Comparison of ENCODE assay signal across 8 mouse cellular contexts in the genomic region with DNA sequence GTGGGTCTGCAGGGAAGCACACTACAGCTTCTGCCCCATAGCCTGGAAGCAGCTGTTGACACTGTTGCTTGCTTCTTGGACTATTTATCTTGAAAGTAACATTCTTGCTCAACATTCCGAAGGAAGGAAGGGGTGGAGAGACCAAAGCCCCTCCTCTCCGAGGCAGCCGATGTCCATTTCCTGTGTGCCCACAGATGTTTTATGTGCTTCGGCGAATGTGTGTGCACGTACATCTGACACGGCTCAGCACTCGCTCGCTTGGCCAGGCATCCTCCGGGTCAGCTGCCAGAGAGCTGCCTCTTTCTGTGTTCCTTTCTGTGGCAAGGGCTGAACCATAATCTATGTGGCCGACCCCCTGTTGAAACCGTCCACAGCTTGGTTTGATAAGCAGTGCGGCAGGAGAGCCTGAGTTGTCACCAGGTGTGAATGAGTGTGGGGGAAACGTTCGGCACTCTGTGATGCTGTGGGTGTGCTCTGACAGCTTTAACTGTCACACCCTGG. TPM values are rescaled to one million over a fixed set of nuclear protein-coding genes. Genes with fewer than 3 reads are reported as not detected.
A peak's percentile ranks its signal among the peaks of the same experiment; 100 is the strongest.
DNase-seq lines count a peak whose midpoint lies in the region; ATAC-seq and TF ChIP-seq lines count a peak whose summit lies in the region.

No protein-coding gene starts in this region.

- peaks cover 58% of the 10 kb centered on the region for H3K4me1 ChIP-seq in hindbrain, embryonic 16.5 days (ENCODE audit: control insufficient read depth, insufficient read depth, low read depth, low read length)
- peaks cover 54% of the 10 kb centered on the region for H3K4me1 ChIP-seq in hindbrain, embryonic 14.5 days (replicated peaks; ENCODE audit: control insufficient read depth, insufficient read depth, low read length)
- peaks cover 41% of the 10 kb centered on the region for H3K4me1 ChIP-seq in heart, postnatal 0 days (ENCODE audit: control insufficient read depth, insufficient read depth)
- H3K4me1 ChIP-seq in limb, embryonic 12.5 days (replicated peaks), result peaks cover 54% of the 10 kb centered on the region
- peaks cover 25% of the 10 kb centered on the region for H3K4me1 ChIP-seq in midbrain, postnatal 0 days (ENCODE audit: insufficient read depth, low read length)

- no peak for TF ChIP-seq EP300 in heart, postnatal 0 days (IDR thresholded peaks at IDR 0.05; ENCODE audit: low read depth)

- ATAC-seq in hindbrain, embryonic 16.5 days, result no peak
- no peak for ATAC-seq in hindbrain, embryonic 14.5 days (ENCODE audit: low FRiP score)
- ATAC-seq in heart, postnatal 0 days (ENCODE audit: insufficient read depth, low read depth), result peak; percentile 59
- no peak for ATAC-seq in limb, embryonic 12.5 days (ENCODE audit: insufficient number of reproducible peaks, insufficient read depth, low FRiP score, low TSS enrichment, low read depth)
- ATAC-seq in midbrain, postnatal 0 days (ENCODE audit: low FRiP score), result no peak

- no peaks in the 10 kb centered on the region for H3K9me3 ChIP-seq in hindbrain, embryonic 16.5 days (ENCODE audit: control insufficient read depth, low read length)
- no peaks in the 10 kb centered on the region for H3K9me3 ChIP-seq in hindbrain, embryonic 14.5 days (ENCODE audit: control insufficient read depth, low read length)
- H3K9me3 ChIP-seq in heart, postnatal 0 days (replicated peaks; ENCODE audit: control insufficient read depth, low read length), result no peaks in the 10 kb centered on the region
- no peaks in the 10 kb centered on the region for H3K9me3 ChIP-seq in limb, embryonic 12.5 days
- H3K9me3 ChIP-seq in midbrain, postnatal 0 days (ENCODE audit: low read length), result no peaks in the 10 kb centered on the region

- no peak overlapping the region for H3K9ac ChIP-seq in hindbrain, embryonic 16.5 days (ENCODE audit: low read depth, low read length)
- H3K9ac ChIP-seq in hindbrain, embryonic 14.5 days, result no peak overlapping the region
- no peak overlapping the region for H3K9ac ChIP-seq in heart, postnatal 0 days (replicated peaks; ENCODE audit: low read depth, low read length)
- no peak overlapping the region for H3K9ac ChIP-seq in limb, embryonic 12.5 days (replicated peaks)
- no peak overlapping the region for H3K9ac ChIP-seq in midbrain, postnatal 0 days (replicated peaks; ENCODE audit: low read length, poor library complexity, severe bottlenecking)

- DNase-seq in hindbrain, embryonic 14.5 days (ENCODE audit: low spot score), result no peak
- peak; percentile 71 for DNase-seq in heart, postnatal 0 days (ENCODE audit: low spot score)
- DNase-seq in naive thymus-derived CD4-positive, alpha-beta T cell, adult 2 months (ENCODE audit: low read depth), result peak; percentile 48
- DNase-seq in layer of hippocampus, adult 2 months (ENCODE audit: low spot score in 2 of 2), result no peak
- no peak for DNase-seq in midbrain, postnatal 0 days (ENCODE audit: low spot score)
- DNase-seq in cerebellum, adult 9-10 months, result no peak

- H3K27me3 ChIP-seq in hindbrain, embryonic 16.5 days (replicated peaks; ENCODE audit: control insufficient read depth, insufficient read depth, low read length), result no peaks in the 10 kb centered on the region
- H3K27me3 ChIP-seq in hindbrain, embryonic 14.5 days (ENCODE audit: control insufficient read depth, insufficient read depth, low read length), result no peaks in the 10 kb centered on the region
- peaks cover 8% of the 10 kb centered on the region; the same call in 1 of the 2 replicates for H3K27me3 ChIP-seq in heart, postnatal 0 days (ENCODE audit: control insufficient read depth, insufficient read depth, low read length)
- peaks cover 21% of the 10 kb centered on the region for H3K27me3 ChIP-seq in limb, embryonic 12.5 days
- no peaks in the 10 kb centered on the region for H3K27me3 ChIP-seq in midbrain, postnatal 0 days (ENCODE audit: insufficient read depth, low read length)

- no peak for TF ChIP-seq CTCF in heart, postnatal 0 days (IDR thresholded peaks at IDR 0.05; ENCODE audit: low read depth)
- no peak for TF ChIP-seq CTCF in layer of hippocampus, adult 2 months (conservative IDR thresholded peaks at IDR 0.05)
- no peak for TF ChIP-seq CTCF in midbrain, postnatal 0 days (IDR thresholded peaks at IDR 0.05)

- H3K27ac ChIP-seq in hindbrain, embryonic 16.5 days (ENCODE audit: low read depth, low read length), result peak overlapping the region; percentile 65; the same call in 1 of the 2 replicates
- H3K27ac ChIP-seq in hindbrain, embryonic 14.5 days, result no peak overlapping the region
- peak overlapping the region; percentile 83 for H3K27ac ChIP-seq in heart, postnatal 0 days (ENCODE audit: low read depth)
- peak overlapping the region; percentile 71 for H3K27ac ChIP-seq in limb, embryonic 12.5 days
- H3K27ac ChIP-seq in layer of hippocampus, adult 2 months, result no peak overlapping the region
- H3K27ac ChIP-seq in midbrain, postnatal 0 days (ENCODE audit: low read depth, low read length), result no peak overlapping the region

- WGBS in hindbrain, embryonic 16.5 days, result 86% methylated on average over 15 of the region's 15 CpGs
- WGBS in hindbrain, embryonic 14.5 days, result 85% methylated on average over 15 of the region's 15 CpGs
- WGBS in heart, postnatal 0 days, result 15% methylated on average over 15 of the region's 15 CpGs
- WGBS in limb, embryonic 12.5 days, result 22% methylated on average over 15 of the region's 15 CpGs
- 91% methylated on average over 15 of the region's 15 CpGs for WGBS in midbrain, postnatal 0 days

- no peak overlapping the region for H3K4me2 ChIP-seq in hindbrain, embryonic 16.5 days (ENCODE audit: low read length)
- H3K4me2 ChIP-seq in hindbrain, embryonic 14.5 days (replicated peaks), result no peak overlapping the region
- peak overlapping the region; percentile 52 for H3K4me2 ChIP-seq in heart, postnatal 0 days (ENCODE audit: low read depth, low read length)
- H3K4me2 ChIP-seq in limb, embryonic 12.5 days, result peak overlapping the region; percentile 35
- no peak overlapping the region for H3K4me2 ChIP-seq in midbrain, postnatal 0 days (ENCODE audit: low read depth, low read length, poor library complexity, severe bottlenecking)

- peaks cover 9% of the 10 kb centered on the region; the same call in 1 of the 2 replicates for H3K36me3 ChIP-seq in hindbrain, embryonic 16.5 days (ENCODE audit: control insufficient read depth, insufficient read depth, low read length)
- H3K36me3 ChIP-seq in hindbrain, embryonic 14.5 days (replicated peaks; ENCODE audit: control insufficient read depth, insufficient read depth), result peaks cover 7% of the 10 kb centered on the region; the same call in 1 of the 2 replicates
- no peaks in the 10 kb centered on the region for H3K36me3 ChIP-seq in heart, postnatal 0 days (replicated peaks; ENCODE audit: control insufficient read depth, insufficient read depth, low read length)
- H3K36me3 ChIP-seq in limb, embryonic 12.5 days, result no peaks in the 10 kb centered on the region
- H3K36me3 ChIP-seq in midbrain, postnatal 0 days (ENCODE audit: insufficient read depth, low read length), result peaks cover 7% of the 10 kb centered on the region

- no peak overlapping the region for H3K4me3 ChIP-seq in hindbrain, embryonic 16.5 days (ENCODE audit: low read length)
- no peak overlapping the region for H3K4me3 ChIP-seq in hindbrain, embryonic 14.5 days (replicated peaks; ENCODE audit: low read length)
- H3K4me3 ChIP-seq in heart, postnatal 0 days (ENCODE audit: low read depth, low read length), result no peak overlapping the region
- H3K4me3 ChIP-seq in limb, embryonic 12.5 days (replicated peaks), result no peak overlapping the region; the same call in 1 of the 2 replicates
- H3K4me3 ChIP-seq in layer of hippocampus, adult 2 months, result no peak overlapping the region; the same call in 1 of the 2 replicates
- H3K4me3 ChIP-seq in midbrain, postnatal 0 days (ENCODE audit: low read depth, low read length), result no peak overlapping the region

RNA-seq across cellular contexts. Expression of gene Fam222a, which starts 27.0 kb away (rescaled TPM):
- 4.7 and 4.9 TPM in 2 replicates for polyA plus RNA-seq in hindbrain, embryonic 16.5 days (2015; fragmentation: Nextera tagmentation; extraction: Ambion mirVana)
- 6.6 and 6.7 TPM in 2 replicates for polyA plus RNA-seq in hindbrain, embryonic 14.5 days (2014; fragmentation: Nextera tagmentation; extraction: Ambion mirVana)
- total RNA-seq in heart, postnatal 0 days (2014; rRNA removed; ENCODE audit: low replicate concordance), result 0.97 and 5.0 TPM in 2 replicates
- 0.97 and 1.3 TPM in 2 replicates for polyA plus RNA-seq in heart, postnatal 0 days (2015; fragmentation: Nextera tagmentation; extraction: Ambion mirVana)
- polyA plus RNA-seq in limb, embryonic 12.5 days (2016; fragmentation: Nextera tagmentation; extraction: Ambion mirVana), result 1.7 and 2.1 TPM in 2 replicates
- total RNA-seq in layer of hippocampus, adult 2 months (2021), result 1 to 10 TPM; 3.5 to 4.1 TPM
- total RNA-seq in midbrain, postnatal 0 days (2014; rRNA removed), result 5.6 and 10.4 TPM in 2 replicates
- 3.5 and 4.2 TPM in 2 replicates for polyA plus RNA-seq in midbrain, postnatal 0 days (2015; fragmentation: Nextera tagmentation; extraction: Ambion mirVana)

Comparison
In these comparisons a context has a peak if more than half of its experiments do, and no peak if none do; other contexts are left out.
1. H3K27ac ChIP-seq: peak in hindbrain, embryonic 16.5 days (single experiment), heart, postnatal 0 days (single experiment) and limb, embryonic 12.5 days (single experiment); none in hindbrain, embryonic 14.5 days (single experiment), layer of hippocampus, adult 2 months (single experiment) and midbrain, postnatal 0 days (single experiment).
2. H3K4me2 ChIP-seq: peak in heart, postnatal 0 days (single experiment) and limb, embryonic 12.5 days (single experiment); none in hindbrain, embryonic 16.5 days (single experiment), hindbrain, embryonic 14.5 days (single experiment) and midbrain, postnatal 0 days (single experiment).
3. DNase-seq: peak in heart, postnatal 0 days (single experiment) and naive thymus-derived CD4-positive, alpha-beta T cell, adult 2 months (single experiment); none in hindbrain, embryonic 14.5 days (single experiment), layer of hippocampus, adult 2 months (0 of 2), midbrain, postnatal 0 days (single experiment) and cerebellum, adult 9-10 months (single experiment).